Mouse (Mus musculus) erythroblast, embryonic 14.5 days (primary cell): Measurements from ENCODE around the gene Tut1.

ENCODE experiments used
- GATA1 ChIP-seq: IDR thresholded peaks from 2 replicates; pipeline ENCODE4 v1.6.1; 2012; ENCODE audit warnings: low read length, inconsistent platforms, mixed read lengths
- TAL1 ChIP-seq: IDR thresholded peaks from 3 replicates; pipeline ENCODE4 v1.6.1; 2012; ENCODE audit warnings: low read length, inconsistent platforms, mixed read lengths

GRCm38 (mm10) chr19:8965771-8966170 lies 12.1 kb downstream of the Tut1 start:
- TF ChIP-seq TAL1 = no peak
- TF ChIP-seq GATA1 = no peak
